Mouse (Mus musculus): ENCODE measurements at regions not wholly inside any gene's neighbourhood (a gene's known extent, or its start where the extent isn't known, plus 50 kb on each side); places are given as distances from the start of the nearest gene placed in this dataset.
A peak's percentile ranks its signal among the peaks of the same experiment; 100 is the strongest.

DNA sequence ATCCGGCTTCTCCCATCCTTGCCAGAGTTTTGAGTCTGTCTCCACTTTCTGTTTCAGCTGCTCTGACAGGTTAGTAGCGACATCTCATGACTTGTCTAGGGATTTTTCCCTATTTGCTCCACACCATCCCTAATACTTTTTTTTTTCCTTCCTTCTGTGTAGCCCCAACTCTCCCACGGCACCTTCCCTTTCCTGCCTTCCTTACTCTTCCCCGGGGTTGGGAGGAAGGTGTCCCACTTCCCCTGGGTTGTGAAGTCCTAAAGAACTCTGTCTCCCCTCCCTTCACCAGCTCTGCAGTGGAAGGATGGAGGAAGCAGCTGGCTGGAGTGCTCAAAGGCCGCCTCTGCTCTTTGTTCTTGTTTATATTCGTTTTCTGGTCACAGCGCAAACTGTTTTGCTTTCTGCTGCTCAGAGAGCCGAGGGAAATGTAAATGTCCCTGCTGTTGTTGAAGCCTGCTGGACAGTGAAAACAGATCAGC is 98.5 kb downstream of the Hsd17b3 start:
- H3K4me2 ChIP-seq (ENCODE audit: low read depth, low read length), result peak overlapping the region; percentile 10; the same call in 1 of the 2 replicates
- H3K27me3 ChIP-seq (ENCODE audit: control insufficient read depth, insufficient read depth, low read length), result no peaks in the 10 kb centered on the region
- peak; percentile 38; the same call in 1 of the 2 replicates for ATAC-seq (ENCODE audit: insufficient read depth, low read depth)
- peaks cover 8% of the 10 kb centered on the region for H3K4me1 ChIP-seq (ENCODE audit: control insufficient read depth, insufficient read depth)
- no peaks in the 10 kb centered on the region for H3K9me3 ChIP-seq (replicated peaks; ENCODE audit: control insufficient read depth, low read length)
- 25% methylated on average over 8 of the region's 8 CpGs for WGBS
- no peaks in the 10 kb centered on the region for H3K36me3 ChIP-seq (replicated peaks; ENCODE audit: control insufficient read depth, insufficient read depth, low read length)
- no peak for TF ChIP-seq EP300 (IDR thresholded peaks at IDR 0.05; ENCODE audit: low read depth)
- peak; percentile 59 for TF ChIP-seq CTCF (IDR thresholded peaks at IDR 0.05; ENCODE audit: low read depth)
- H3K4me3 ChIP-seq (ENCODE audit: low read depth, low read length), result no peak overlapping the region
- H3K27ac ChIP-seq (ENCODE audit: low read depth), result no peak overlapping the region
- H3K9ac ChIP-seq (replicated peaks; ENCODE audit: low read depth, low read length), result no peak overlapping the region
- DNase-seq (ENCODE audit: low spot score), result peak; percentile 61

DNA sequence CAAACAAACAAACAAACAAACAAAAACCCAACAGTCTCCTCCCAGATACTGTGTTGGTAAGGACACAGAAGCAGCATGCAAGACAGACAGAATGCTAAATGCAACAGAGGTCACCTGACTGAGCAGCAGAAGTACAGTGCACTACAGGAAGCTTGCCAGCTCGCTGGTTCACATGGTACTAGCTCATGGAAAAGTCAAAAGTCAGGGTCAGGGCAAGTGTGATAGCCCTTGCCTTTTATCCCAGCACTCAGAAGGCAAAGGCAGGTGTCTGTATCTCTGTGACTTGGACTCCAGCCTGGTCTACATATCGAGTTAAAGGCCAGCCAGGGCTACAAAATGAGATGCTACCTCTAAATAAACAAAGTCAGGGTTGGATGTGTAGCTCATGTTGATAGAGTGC is 99.3 kb downstream of the Hsd17b3 start:
- Histone ChIP-seq H3K36me3 (replicated peaks; ENCODE audit: control insufficient read depth, insufficient read depth, low read length) (no peaks in the 10 kb centered on the region), H3K27me3 (ENCODE audit: control insufficient read depth, insufficient read depth, low read length) (no peaks in the 10 kb centered on the region), H3K4me1 (ENCODE audit: control insufficient read depth, insufficient read depth) (peaks cover 11% of the 10 kb centered on the region), H3K27ac (ENCODE audit: low read depth) (no peak overlapping the region), H3K4me3 (ENCODE audit: low read depth, low read length) (no peak overlapping the region), H3K9me3 (replicated peaks; ENCODE audit: control insufficient read depth, low read length) (no peaks in the 10 kb centered on the region), H3K9ac (replicated peaks; ENCODE audit: low read depth, low read length) (no peak overlapping the region), H3K4me2 (ENCODE audit: low read depth, low read length) (no peak overlapping the region)
- DNase-seq (ENCODE audit: low spot score) (no peak), ATAC-seq (ENCODE audit: insufficient read depth, low read depth) (no peak)
- no peak for TF ChIP-seq EP300 (IDR thresholded peaks at IDR 0.05; ENCODE audit: low read depth)
- no peak for TF ChIP-seq CTCF (IDR thresholded peaks at IDR 0.05; ENCODE audit: low read depth)
- whole genome bisulfite sequencing, result 40% methylated on average over 2 of the region's 2 CpGs

- TF ChIP-seq EP300 (IDR thresholded peaks at IDR 0.05; ENCODE audit: low read depth) (no peak), CTCF (IDR thresholded peaks at IDR 0.05; ENCODE audit: low read depth) (no peak)
- DNase-seq (ENCODE audit: low spot score) (no peak), ATAC-seq (ENCODE audit: insufficient read depth, low read depth) (no peak)
- no peak overlapping the region for H3K9ac ChIP-seq (replicated peaks; ENCODE audit: low read depth, low read length)
- H3K27ac ChIP-seq (ENCODE audit: low read depth), result no peak overlapping the region
- no peaks in the 10 kb centered on the region for H3K9me3 ChIP-seq (replicated peaks; ENCODE audit: control insufficient read depth, low read length)
- 83% methylated on average over 4 of the region's 4 CpGs for WGBS
- H3K4me3 ChIP-seq (ENCODE audit: low read depth, low read length), result no peak overlapping the region
- no peak overlapping the region for H3K4me2 ChIP-seq (ENCODE audit: low read depth, low read length)
- no peaks in the 10 kb centered on the region for H3K27me3 ChIP-seq (ENCODE audit: control insufficient read depth, insufficient read depth, low read length)
- peaks cover 15% of the 10 kb centered on the region for H3K4me1 ChIP-seq (ENCODE audit: control insufficient read depth, insufficient read depth)
- no peaks in the 10 kb centered on the region for H3K36me3 ChIP-seq (replicated peaks; ENCODE audit: control insufficient read depth, insufficient read depth, low read length)
These were observed 100.8 kb downstream of the Hsd17b3 start for GRCm38 (mm10) chr13:63988263-63988662.

DNA sequence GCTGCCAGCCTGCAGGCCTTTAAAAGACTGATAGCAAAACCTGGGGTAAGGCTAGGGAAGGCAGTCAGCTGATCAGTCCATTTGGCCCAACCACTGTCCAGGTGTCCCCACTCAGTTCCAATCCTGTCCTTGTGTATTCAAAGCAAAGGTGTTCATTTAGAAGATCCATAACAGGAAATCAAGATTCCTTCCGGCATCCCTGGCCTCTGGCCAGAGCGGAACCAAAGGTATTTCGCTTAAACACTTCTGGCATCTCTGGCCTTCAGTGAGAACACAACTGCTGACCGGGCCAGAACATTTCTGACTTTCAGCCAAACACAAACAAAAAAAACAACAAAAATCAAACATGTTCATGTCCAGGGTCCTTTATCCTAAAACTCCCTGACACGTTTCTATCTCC is 102.3 kb downstream of the Hsd17b3 start:
- peaks cover 15% of the 10 kb centered on the region for H3K4me1 ChIP-seq (ENCODE audit: control insufficient read depth, insufficient read depth)
- WGBS, result 35% methylated on average over 5 of the region's 5 CpGs

DNA sequence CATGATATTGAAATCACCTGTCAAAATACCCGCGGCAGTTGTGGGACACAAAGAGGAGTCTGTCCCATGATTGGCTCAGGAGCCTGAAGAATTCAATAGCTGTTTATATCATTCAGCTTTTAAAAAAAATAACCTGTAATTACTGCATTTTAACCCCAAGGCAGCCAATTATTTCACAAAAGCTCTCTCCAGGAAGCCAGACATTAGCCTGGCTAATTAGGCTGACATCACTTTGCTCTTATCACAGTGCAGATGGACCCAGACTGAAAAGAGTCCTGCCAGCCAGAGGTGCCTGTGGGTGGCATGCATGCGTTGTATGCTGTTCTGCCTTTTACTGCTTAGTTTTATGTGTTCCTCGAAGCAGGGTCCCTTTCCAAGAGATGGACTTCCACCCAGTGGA is 103.4 kb downstream of the Hsd17b3 start:
- 33% methylated on average over 4 of the region's 4 CpGs for WGBS
- no peak overlapping the region for H3K4me2 ChIP-seq (ENCODE audit: low read depth, low read length)
- H3K9ac ChIP-seq (replicated peaks; ENCODE audit: low read depth, low read length), result no peak overlapping the region
- ATAC-seq (ENCODE audit: insufficient read depth, low read depth) (no peak), DNase-seq (ENCODE audit: low spot score) (no peak)
- H3K4me3 ChIP-seq (ENCODE audit: low read depth, low read length), result no peak overlapping the region
- H3K9me3 ChIP-seq (replicated peaks; ENCODE audit: control insufficient read depth, low read length), result no peaks in the 10 kb centered on the region
- H3K27ac ChIP-seq (ENCODE audit: low read depth), result no peak overlapping the region
- no peaks in the 10 kb centered on the region for H3K36me3 ChIP-seq (replicated peaks; ENCODE audit: control insufficient read depth, insufficient read depth, low read length)
- no peaks in the 10 kb centered on the region for H3K27me3 ChIP-seq (ENCODE audit: control insufficient read depth, insufficient read depth, low read length)
- peaks cover 15% of the 10 kb centered on the region for H3K4me1 ChIP-seq (ENCODE audit: control insufficient read depth, insufficient read depth)
- TF ChIP-seq EP300 (IDR thresholded peaks at IDR 0.05; ENCODE audit: low read depth), result no peak
- TF ChIP-seq CTCF (IDR thresholded peaks at IDR 0.05; ENCODE audit: low read depth), result no peak

More for the DNA sequence above, 102.3 kb downstream of the Hsd17b3 start:
- H3K27me3 ChIP-seq (ENCODE audit: control insufficient read depth, insufficient read depth, low read length), result no peaks in the 10 kb centered on the region
- no peak for TF ChIP-seq EP300 (IDR thresholded peaks at IDR 0.05; ENCODE audit: low read depth)
- TF ChIP-seq CTCF (IDR thresholded peaks at IDR 0.05; ENCODE audit: low read depth), result no peak
- H3K9me3 ChIP-seq (replicated peaks; ENCODE audit: control insufficient read depth, low read length), result no peaks in the 10 kb centered on the region
- no peaks in the 10 kb centered on the region for H3K36me3 ChIP-seq (replicated peaks; ENCODE audit: control insufficient read depth, insufficient read depth, low read length)
- no peak overlapping the region for H3K27ac ChIP-seq (ENCODE audit: low read depth)
- H3K4me3 ChIP-seq (ENCODE audit: low read depth, low read length), result no peak overlapping the region
- ATAC-seq (ENCODE audit: insufficient read depth, low read depth) (no peak), DNase-seq (ENCODE audit: low spot score) (no peak)
- no peak overlapping the region for H3K4me2 ChIP-seq (ENCODE audit: low read depth, low read length)
- no peak overlapping the region for H3K9ac ChIP-seq (replicated peaks; ENCODE audit: low read depth, low read length)

DNA sequence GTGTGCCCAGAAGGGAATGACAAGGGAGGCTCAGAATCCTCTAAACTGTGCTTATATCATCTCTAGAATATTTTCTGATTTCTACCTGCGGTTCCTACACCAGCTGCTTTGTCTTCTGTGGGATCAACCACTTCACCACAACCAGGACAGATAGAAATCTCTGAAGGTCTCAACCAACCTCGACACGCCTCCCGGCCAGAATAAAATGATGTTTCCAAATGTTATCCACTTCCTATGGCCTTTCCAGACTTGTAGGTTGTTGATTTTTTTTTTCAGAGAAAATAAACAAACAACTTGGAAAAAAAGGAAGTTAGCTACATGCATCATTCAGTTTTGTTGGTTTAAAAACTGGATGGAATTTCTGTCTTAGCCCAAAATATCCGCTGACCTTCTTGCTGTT is 103.9 kb downstream of the Hsd17b3 start:
- no peaks in the 10 kb centered on the region for H3K9me3 ChIP-seq (replicated peaks; ENCODE audit: control insufficient read depth, low read length)
- ATAC-seq (ENCODE audit: insufficient read depth, low read depth) (no peak), DNase-seq (ENCODE audit: low spot score) (no peak)
- TF ChIP-seq EP300 (IDR thresholded peaks at IDR 0.05; ENCODE audit: low read depth), result no peak
- no peak for TF ChIP-seq CTCF (IDR thresholded peaks at IDR 0.05; ENCODE audit: low read depth)
- no peak overlapping the region for H3K4me2 ChIP-seq (ENCODE audit: low read depth, low read length)
- H3K4me1 ChIP-seq (ENCODE audit: control insufficient read depth, insufficient read depth), result peaks cover 15% of the 10 kb centered on the region
- H3K27me3 ChIP-seq (ENCODE audit: control insufficient read depth, insufficient read depth, low read length), result no peaks in the 10 kb centered on the region
- H3K9ac ChIP-seq (replicated peaks; ENCODE audit: low read depth, low read length), result no peak overlapping the region
- H3K36me3 ChIP-seq (replicated peaks; ENCODE audit: control insufficient read depth, insufficient read depth, low read length), result no peaks in the 10 kb centered on the region
- H3K27ac ChIP-seq (ENCODE audit: low read depth), result no peak overlapping the region
- H3K4me3 ChIP-seq (ENCODE audit: low read depth, low read length), result no peak overlapping the region
- 69% methylated on average over 5 of the region's 5 CpGs for WGBS
